Mouse (Mus musculus) neural tube, embryonic 12.5 days (tissue): ENCODE measurements at regions not wholly inside any gene's neighbourhood (a gene's known extent, or its start where the extent isn't known, plus 50 kb on each side); places are given as distances from the start of the nearest gene placed in this dataset.

ENCODE experiments used
- ATAC-seq: fragments of 200-750 bp; cut with Nextera tagmentation; 2 replicates; pipeline ENCODE4 v1.8.0; 2017; ENCODE audit warnings: low read depth, mild to moderate bottlenecking, moderate TSS enrichment, moderate library complexity; ENCODE audit not compliant: low FRiP score
- H3K27ac ChIP-seq: fragments of 300-500 bp; sonication (generic); 2 replicates; pipeline ENCODE4 v1.5.1; 2016
- H3K27me3 ChIP-seq: fragments of 300-500 bp; sonication (generic); replicated peaks from 2 replicates; pipeline ENCODE4 v1.6.1; 2016; ENCODE audit warnings: mild to moderate bottlenecking
- H3K36me3 ChIP-seq: fragments of 300-500 bp; sonication (generic); 2 replicates; pipeline ENCODE4 v1.6.1; 2016; ENCODE audit warnings: mild to moderate bottlenecking
- H3K4me1 ChIP-seq: fragments of 300-500 bp; sonication (generic); 2 replicates; pipeline ENCODE4 v1.6.1; 2016
- H3K4me2 ChIP-seq: fragments of 300-500 bp; sonication (generic); replicated peaks from 2 replicates; pipeline ENCODE4 v1.6.1; 2016; ENCODE audit warnings: mild to moderate bottlenecking
- H3K4me3 ChIP-seq: fragments of 300-500 bp; sonication (generic); 2 replicates; pipeline ENCODE4 v1.5.1; 2016
- H3K9ac ChIP-seq: fragments of 300-500 bp; sonication (generic); 2 replicates; pipeline ENCODE4 v1.6.1; 2016; ENCODE audit warnings: mild to moderate bottlenecking
- H3K9me3 ChIP-seq: fragments of 300-500 bp; sonication (generic); 2 replicates; pipeline ENCODE4 v1.6.1; 2016; ENCODE audit warnings: mild to moderate bottlenecking
- WGBS: fragments of 180-500 bp; shearing (Covaris S2); methylation state at CpG from one replicate; pipeline ENCODE4 v1.1.7; 2016; 5-methylcytosine and 5-hydroxymethylcytosine counted together

GRCm38 (mm10) chr3:70957470-70957869, 950.1 kb downstream of the Otol1 start:
- H3K9me3 ChIP-seq, result no peaks in the 10 kb centered on the region
- no peak overlapping the region for H3K9ac ChIP-seq
- H3K27me3 ChIP-seq, result no peaks in the 10 kb centered on the region
- 0 out of 2 replicates have a peak, but pooled peaks have one; percentile 25 for ATAC-seq
- no peak overlapping the region for H3K27ac ChIP-seq
- no peaks in the 10 kb centered on the region for H3K36me3 ChIP-seq
- H3K4me2 ChIP-seq, result no peak overlapping the region
- no peaks in the 10 kb centered on the region for H3K4me1 ChIP-seq
- no peak overlapping the region for H3K4me3 ChIP-seq

GRCm38 (mm10) chr3:70962498-70962897, 955.1 kb downstream of the Otol1 start:
- no peaks in the 10 kb centered on the region for H3K4me1 ChIP-seq
- no peak overlapping the region for H3K4me2 ChIP-seq
- WGBS, result 77% methylated on average over 1 of the region's 1 CpGs
- no peaks in the 10 kb centered on the region for H3K9me3 ChIP-seq
- no peak overlapping the region for H3K9ac ChIP-seq
- no peak overlapping the region for H3K4me3 ChIP-seq
- H3K36me3 ChIP-seq, result no peaks in the 10 kb centered on the region
- H3K27me3 ChIP-seq, result no peaks in the 10 kb centered on the region
- H3K27ac ChIP-seq, result no peak overlapping the region
- ATAC-seq, result no peak

GRCm38 (mm10) chr3:70976945-70977344, 969.5 kb downstream of the Otol1 start:
- Histone ChIP-seq H3K27me3 (no peaks in the 10 kb centered on the region), H3K9me3 (no peaks in the 10 kb centered on the region), H3K4me1 (no peaks in the 10 kb centered on the region), H3K4me2 (no peak overlapping the region), H3K27ac (no peak overlapping the region), H3K36me3 (no peaks in the 10 kb centered on the region), H3K9ac (no peak overlapping the region), H3K4me3 (no peak overlapping the region)
- ATAC-seq, result no peak
- WGBS, result 86% methylated on average over 5 of the region's 5 CpGs

- H3K9me3 ChIP-seq, result no peaks in the 10 kb centered on the region
- H3K4me2 ChIP-seq, result no peak overlapping the region
- no peaks in the 10 kb centered on the region for H3K36me3 ChIP-seq
- no peak overlapping the region for H3K9ac ChIP-seq
- H3K4me3 ChIP-seq, result no peak overlapping the region
- no peaks in the 10 kb centered on the region for H3K4me1 ChIP-seq
- no peaks in the 10 kb centered on the region for H3K27me3 ChIP-seq
- no peak for ATAC-seq
- H3K27ac ChIP-seq, result no peak overlapping the region
- 82% methylated on average over 1 of the region's 1 CpGs for WGBS
These were observed 983.5 kb downstream of the Otol1 start for GRCm38 (mm10) chr3:70990916-70991315.

- WGBS, result 81% methylated on average over 6 of the region's 6 CpGs
- no peaks in the 10 kb centered on the region for H3K36me3 ChIP-seq
- H3K4me3 ChIP-seq, result no peak overlapping the region
- ATAC-seq, result no peak
- H3K27ac ChIP-seq, result no peak overlapping the region
- no peaks in the 10 kb centered on the region for H3K27me3 ChIP-seq
- H3K9ac ChIP-seq, result no peak overlapping the region
- H3K4me1 ChIP-seq, result no peaks in the 10 kb centered on the region
- H3K9me3 ChIP-seq, result no peaks in the 10 kb centered on the region
- no peak overlapping the region for H3K4me2 ChIP-seq
These were observed 995.6 kb downstream of the Otol1 start for GRCm38 (mm10) chr3:71003052-71003451.
